Mouse (Mus musculus) macrophage (primary cell): ENCODE results near the gene Gorasp2. TPM values are rescaled to one million over a fixed set of nuclear protein-coding genes. Genes with fewer than 3 reads are reported as not detected.

Source experiments
- H3K27ac ChIP-seq: fragments of 350-480 bp; formaldehyde crosslinking; 2 replicates; pipeline ENCODE4 v1.9.0; 2021
- H3K36me3 ChIP-seq: fragments of 350-480 bp; formaldehyde crosslinking; 2 replicates; pipeline ENCODE4 v1.9.0; 2021; ENCODE audit errors: inconsistent target
- H3K4me3 ChIP-seq: fragments of 350-480 bp; formaldehyde crosslinking; 2 replicates; pipeline ENCODE4 v1.9.0; 2021; ENCODE audit errors: inconsistent target
- H3K79me2 ChIP-seq: fragments of 350-480 bp; formaldehyde crosslinking; 2 replicates; pipeline ENCODE4 v1.9.0; 2021; ENCODE audit errors: inconsistent target
- WGBS: methylation state at CpG from one replicate; pipeline ENCODE4 v1.1.7; 2026; ENCODE audit warnings: inconsistent platforms; ENCODE audit not compliant: missing documents; 5-methylcytosine and 5-hydroxymethylcytosine counted together
- polyA plus RNA-seq: library from polyadenylated mRNA; stranded (reverse); fragments of 250-400 nt; gene quantifications from 3 replicates; pipeline ENCODE4 v1.2.4, GENCODE M21; 2018; ENCODE audit warnings: inconsistent platforms

Gene Gorasp2
- polyA plus RNA-seq, 1 experiment from 2014 or later = 147 TPM

- Histone ChIP-seq H3K27ac (no peak overlapping the region), H3K79me2 (no peaks in the 10 kb centered on the region)
These were observed 20.4 kb upstream of the Gorasp2 start for GRCm38 (mm10) chr2:70640968-70641367.

GRCm38 (mm10) chr2:70642971-70643565 lies 18.3 kb upstream of the Gorasp2 start:
- WGBS = 89% methylated on average over 16 of the region's 16 CpGs
- Histone ChIP-seq H3K79me2 (no peaks in the 10 kb centered on the region), H3K36me3 (no peaks in the 10 kb centered on the region), H3K27ac (no peak overlapping the region), H3K4me3 (no peak overlapping the region)

More at GRCm38 (mm10) chr2:70640968-70641367, 20.4 kb upstream of the Gorasp2 start:
- H3K36me3 ChIP-seq = no peaks in the 10 kb centered on the region
- H3K4me3 ChIP-seq = no peak overlapping the region

- 90% methylated on average over 6 of the region's 6 CpGs for WGBS
These were observed 16.1 kb upstream of the Gorasp2 start for GRCm38 (mm10) chr2:70645266-70645780.

GRCm38 (mm10) chr2:70647681-70648080 lies 13.7 kb upstream of the Gorasp2 start:
- no peak overlapping the region for H3K4me3 ChIP-seq
- H3K27ac ChIP-seq = no peak overlapping the region
- H3K36me3 ChIP-seq = no peaks in the 10 kb centered on the region
- WGBS = 82% methylated on average over 4 of the region's 4 CpGs
- H3K79me2 ChIP-seq = no peaks in the 10 kb centered on the region

More at GRCm38 (mm10) chr2:70645266-70645780, 16.1 kb upstream of the Gorasp2 start:
- H3K4me3 ChIP-seq = no peak overlapping the region
- H3K36me3 ChIP-seq = no peaks in the 10 kb centered on the region
- H3K27ac ChIP-seq = no peak overlapping the region
- no peaks in the 10 kb centered on the region for H3K79me2 ChIP-seq

- Histone ChIP-seq H3K27ac (no peak overlapping the region), H3K4me3 (no peak overlapping the region), H3K36me3 (no peaks in the 10 kb centered on the region), H3K79me2 (no peaks in the 10 kb centered on the region)
- WGBS = 92% methylated on average over 5 of the region's 5 CpGs
These were observed 13.1 kb upstream of the Gorasp2 start for GRCm38 (mm10) chr2:70648271-70648670.

- Histone ChIP-seq H3K79me2 (no peaks in the 10 kb centered on the region), H3K4me3 (no peak overlapping the region), H3K36me3 (no peaks in the 10 kb centered on the region), H3K27ac (no peak overlapping the region)
- WGBS = 100% methylated on average over 2 of the region's 4 CpGs
These were observed 11.9 kb upstream of the Gorasp2 start for GRCm38 (mm10) chr2:70649471-70649870.

GRCm38 (mm10) chr2:70651820-70652219 lies 9.6 kb upstream of the Gorasp2 start:
- no peaks in the 10 kb centered on the region for H3K36me3 ChIP-seq
- H3K27ac ChIP-seq = no peak overlapping the region
- WGBS = 72% methylated on average over 6 of the region's 6 CpGs
- H3K79me2 ChIP-seq = no peaks in the 10 kb centered on the region
- H3K4me3 ChIP-seq = no peak overlapping the region

GRCm38 (mm10) chr2:70657083-70657482 lies 4.3 kb upstream of the Gorasp2 start:
- WGBS = 76% methylated on average over 7 of the region's 7 CpGs
- Histone ChIP-seq H3K36me3 (no peaks in the 10 kb centered on the region), H3K4me3 (no peak overlapping the region), H3K27ac (no peak overlapping the region), H3K79me2 (peaks cover 4% of the 10 kb centered on the region)

GRCm38 (mm10) chr2:70661715-70662495 lies 529 bp downstream of the Gorasp2 start, which contains the start of gene Gm26558:
Gene Gm26558, minus strand, starts transcription at chr2:70662108.
- Histone ChIP-seq H3K36me3 (no peaks in the 10 kb centered on the region), H3K4me3 (peak within 1 kb of the TSS; percentile 97), H3K27ac (peak within 1 kb of the TSS; percentile 55), H3K79me2 (peaks cover 52% of the 10 kb centered on the region)
- under 1% methylated on average over 54 of the region's 54 CpGs for WGBS

- no peak overlapping the region for H3K27ac ChIP-seq
- H3K79me2 ChIP-seq = peaks cover 71% of the 10 kb centered on the region
- no peak overlapping the region for H3K4me3 ChIP-seq
- WGBS = 69% methylated on average over 5 of the region's 5 CpGs
- H3K36me3 ChIP-seq = no peaks in the 10 kb centered on the region
These were observed 2.4 kb downstream of the Gorasp2 start for GRCm38 (mm10) chr2:70663764-70664163.

- Histone ChIP-seq H3K79me2 (peaks cover 100% of the 10 kb centered on the region), H3K4me3 (no peak overlapping the region), H3K36me3 (no peaks in the 10 kb centered on the region), H3K27ac (no peak overlapping the region)
- WGBS = 96% methylated on average over 7 of the region's 7 CpGs
These were observed 5.6 kb downstream of the Gorasp2 start for GRCm38 (mm10) chr2:70667016-70667415.

GRCm38 (mm10) chr2:70669241-70669640 lies 7.9 kb downstream of the Gorasp2 start:
- WGBS = 22% methylated on average over 2 of the region's 2 CpGs
- H3K36me3 ChIP-seq = no peaks in the 10 kb centered on the region
- no peak overlapping the region for H3K4me3 ChIP-seq
- H3K27ac ChIP-seq = no peak overlapping the region
- H3K79me2 ChIP-seq = peaks cover 100% of the 10 kb centered on the region

GRCm38 (mm10) chr2:70669896-70670295 lies 8.5 kb downstream of the Gorasp2 start:
- no peaks in the 10 kb centered on the region for H3K36me3 ChIP-seq
- H3K79me2 ChIP-seq = peaks cover 100% of the 10 kb centered on the region
- no peak overlapping the region for H3K4me3 ChIP-seq
- H3K27ac ChIP-seq = no peak overlapping the region
- WGBS = 95% methylated on average over 2 of the region's 2 CpGs

GRCm38 (mm10) chr2:70672476-70672875 lies 11.1 kb downstream of the Gorasp2 start:
- Histone ChIP-seq H3K79me2 (peaks cover 94% of the 10 kb centered on the region), H3K36me3 (0 out of 2 replicates have a peak, but pooled peaks cover under 1% of the 10 kb centered on the region), H3K4me3 (no peak overlapping the region), H3K27ac (no peak overlapping the region)
- 95% methylated on average over 2 of the region's 2 CpGs for WGBS
